Mouse (Mus musculus) liver, adult 2 months (tissue): ENCODE measurements around the gene Smok3b.

ENCODE experiments used
- CTCF ChIP-seq: fragments of 200-500 bp; IDR thresholded peaks from 2 replicates; pipeline ENCODE4 v1.5.1; 2011; ENCODE audit warnings: low read depth, low read length, control low read depth
- POLR2A ChIP-seq: fragments of 200-500 bp; IDR thresholded peaks from 2 replicates; pipeline ENCODE4 v1.6.1; 2011; ENCODE audit warnings: low read length, control low read depth; ENCODE audit not compliant: insufficient read depth; ENCODE audit errors: extremely low read depth

DNA sequence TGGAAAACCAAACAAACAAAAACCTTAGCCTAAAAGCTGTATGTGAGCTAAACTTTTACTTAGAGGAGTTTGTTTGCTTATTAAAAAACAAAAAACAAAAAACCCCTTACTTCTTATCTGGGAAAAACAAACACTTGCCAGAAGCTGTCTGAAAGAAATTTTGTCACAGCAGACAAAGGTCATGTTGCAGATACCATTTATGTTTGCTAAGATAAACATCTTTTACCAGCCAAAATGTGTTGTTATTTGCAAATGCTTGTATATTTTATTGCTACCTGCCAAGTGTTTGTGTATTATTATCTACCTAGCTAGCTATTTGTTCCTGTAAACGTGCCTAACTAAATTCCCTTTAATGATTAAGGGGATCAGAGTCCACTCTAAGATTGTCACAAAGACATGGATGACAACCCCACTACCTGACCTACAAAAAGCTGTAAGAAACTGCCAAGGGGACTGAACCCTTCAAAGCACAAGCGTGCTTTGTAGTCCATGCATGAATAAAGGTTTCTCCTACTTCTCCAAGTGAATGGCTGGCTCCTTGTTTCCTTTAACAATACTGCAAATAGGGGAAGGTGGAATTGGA lies 62.2 kb downstream of the Smok3b start:
- TF ChIP-seq POLR2A (no peak), CTCF (no peak)
